Mouse (Mus musculus) fibroblast of lung, adult 2 months (primary cell): ENCODE data around the gene Brpf3.
"Not testable (repeated sequence)": the region's sequence is repeated elsewhere in the genome, so short reads cannot be mapped to it uniquely, and the experiment has no call there.

Experiments
- DNase-seq: peaks from one replicate; pipeline ENCODE4 v3.0.0-alpha.2; 2011; ENCODE audit warnings: low read depth

Gene Brpf3

DNA sequence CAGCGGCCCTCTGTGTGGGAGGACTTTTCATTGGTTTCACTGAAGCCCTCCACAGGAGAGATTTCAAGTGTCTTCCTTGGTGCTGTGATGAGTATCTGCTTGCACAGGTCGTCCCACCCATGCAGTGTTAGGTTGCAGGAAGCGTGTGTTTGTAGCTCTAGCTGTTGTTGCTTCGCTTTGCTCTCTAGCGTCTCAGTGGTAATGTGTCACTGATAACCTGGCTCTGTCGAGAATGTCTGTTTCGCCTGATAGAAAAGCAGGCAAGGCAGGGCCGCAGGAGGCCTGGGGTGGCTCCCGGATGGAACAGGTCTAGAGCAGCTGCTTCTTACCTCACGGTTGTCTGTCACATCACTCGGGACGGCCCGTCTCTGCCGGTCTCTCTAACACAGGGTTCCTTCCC, 28.2 kb downstream of the Brpf3 start:
- no peak for DNase-seq

DNA sequence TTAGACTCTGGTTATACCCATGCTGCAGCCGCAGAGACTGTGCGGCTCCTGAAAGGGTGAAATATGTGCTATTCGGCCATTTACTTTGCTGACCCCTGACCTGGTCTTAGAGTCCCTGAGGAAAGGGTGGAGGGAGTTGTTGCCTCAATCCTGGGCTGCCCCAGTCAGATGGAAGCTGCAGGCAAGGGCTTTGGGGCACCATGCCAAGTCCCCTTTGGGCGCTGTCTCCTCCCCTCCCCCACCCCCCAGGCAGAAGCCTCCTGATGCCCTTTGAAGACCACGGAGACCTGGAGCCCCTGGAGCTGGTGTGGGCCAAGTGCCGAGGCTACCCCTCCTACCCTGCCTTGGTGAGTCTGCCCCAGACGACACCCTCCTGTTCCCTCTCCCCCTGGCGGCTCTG, 30.2 kb downstream of the Brpf3 start:
- no peak for DNase-seq

DNA sequence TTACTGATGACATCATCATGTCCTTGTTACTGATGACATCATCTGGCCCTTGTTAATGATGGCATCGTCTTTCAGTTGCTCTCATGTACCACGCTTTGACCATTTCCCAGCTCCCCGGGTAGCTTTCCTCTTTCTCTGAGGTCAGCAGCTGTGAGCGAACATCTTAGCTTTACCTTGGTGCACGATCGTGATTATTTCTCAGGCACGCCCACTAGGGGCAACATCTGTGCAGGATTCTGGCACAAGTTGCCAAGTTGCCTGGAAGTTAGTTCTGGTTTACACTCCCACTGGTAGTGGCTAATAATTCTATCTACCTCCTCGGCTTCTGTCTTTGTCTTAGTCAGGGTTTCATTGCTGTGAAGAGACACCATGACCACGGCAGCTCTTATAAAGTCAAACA, 31.1 kb downstream of the Brpf3 start:
- no peak for DNase-seq

DNA sequence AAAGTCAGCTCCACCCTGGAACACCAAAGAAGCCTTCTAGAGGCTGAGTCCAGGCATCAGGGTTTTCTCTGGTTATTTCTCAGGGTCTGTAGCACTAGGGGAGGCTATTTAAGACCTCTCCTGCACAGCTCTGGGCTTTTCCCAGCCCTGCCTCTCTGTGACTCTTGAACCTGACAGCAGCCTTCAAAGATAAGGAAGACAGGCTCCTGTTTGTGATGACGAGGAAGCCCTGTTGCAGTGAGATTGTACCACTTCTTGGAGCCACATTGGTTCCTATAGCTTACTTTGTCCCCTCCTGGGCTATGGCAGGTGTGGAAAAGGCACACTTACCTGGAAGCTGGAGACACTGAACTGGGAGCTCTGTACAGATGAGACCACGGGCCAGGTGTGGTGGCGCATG, 32.0 kb downstream of the Brpf3 start:
- no peak for DNase-seq

DNA sequence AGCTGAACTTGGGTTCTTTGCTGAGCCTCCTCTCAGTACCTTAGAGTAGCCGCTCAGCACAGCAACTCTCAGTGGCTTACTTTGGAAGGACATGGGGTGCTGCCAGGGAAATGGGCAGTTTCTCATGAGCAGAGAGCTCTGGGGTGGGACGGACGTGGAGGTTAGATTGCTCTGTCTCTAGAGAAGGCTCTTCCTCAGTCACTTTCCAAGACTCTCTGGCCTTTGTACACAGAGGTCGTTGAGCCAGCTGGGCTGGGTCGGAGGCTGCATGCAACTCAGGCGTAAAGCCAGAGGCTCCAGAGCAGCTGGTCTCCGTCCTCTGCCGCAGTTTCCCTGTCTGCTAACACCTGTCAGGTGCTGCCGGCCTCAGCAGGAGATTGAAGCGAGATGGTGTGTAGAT, 33.8 kb downstream of the Brpf3 start:
- no peak for DNase-seq

DNA sequence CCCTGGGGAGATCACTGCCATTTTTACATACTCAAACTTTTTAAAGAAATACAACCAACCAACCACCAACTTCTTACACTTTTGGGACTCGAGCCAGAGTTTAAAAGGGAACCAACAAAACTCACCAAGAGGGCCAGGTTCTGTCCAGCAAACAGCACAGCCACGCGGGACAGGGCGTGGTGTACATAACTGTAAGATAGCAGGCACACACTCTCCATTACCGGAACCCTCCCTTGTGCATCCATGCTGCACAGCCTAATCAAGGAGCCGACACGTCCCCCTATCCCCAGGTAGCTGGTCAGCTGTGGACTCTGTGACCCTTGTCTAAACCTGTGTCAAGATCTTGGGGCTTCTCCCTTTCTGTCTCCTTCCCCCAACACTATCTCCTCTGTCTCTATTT, 37.0 kb downstream of the Brpf3 start:
- DNase-seq: no peak

DNA sequence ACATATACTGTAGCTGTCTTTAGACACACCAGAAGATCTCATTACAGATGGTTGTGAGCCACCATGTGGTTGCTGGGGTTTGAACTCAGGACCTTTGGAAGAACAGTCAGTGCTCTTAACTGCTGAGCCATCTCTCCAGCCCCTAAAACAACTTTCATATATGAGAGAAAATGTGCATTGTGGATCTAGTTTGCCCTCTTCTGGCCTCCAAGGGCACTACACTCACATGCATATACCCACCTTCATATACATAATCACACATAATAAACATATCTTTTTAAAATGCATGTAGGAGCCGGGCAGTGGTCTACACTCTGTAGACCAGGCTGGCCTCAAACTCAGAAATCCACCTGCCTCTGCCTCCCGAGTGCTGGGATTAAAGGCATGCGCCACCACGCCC, 41.1 kb downstream of the Brpf3 start:
- not testable (repeated sequence) for DNase-seq

DNA sequence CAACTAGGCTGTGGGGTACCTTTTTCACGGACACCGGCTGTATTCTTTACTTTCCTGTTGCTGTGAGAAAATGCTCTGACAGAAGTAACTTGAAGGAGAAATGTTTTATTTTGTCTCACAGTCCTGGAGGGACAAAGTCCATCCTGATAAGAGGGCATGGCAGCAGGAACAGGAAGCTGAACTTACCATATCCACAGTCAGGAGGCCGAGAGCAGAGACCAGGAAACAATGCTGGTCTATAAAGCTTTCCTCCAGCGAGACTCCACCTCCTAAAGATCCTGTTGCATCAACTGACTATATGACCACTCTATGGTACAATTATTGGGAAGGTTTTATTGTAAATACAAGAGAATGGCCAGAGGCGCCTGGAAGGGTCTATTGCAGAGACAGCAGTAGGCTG, 42.8 kb downstream of the Brpf3 start:
- DNase-seq: no peak

DNA sequence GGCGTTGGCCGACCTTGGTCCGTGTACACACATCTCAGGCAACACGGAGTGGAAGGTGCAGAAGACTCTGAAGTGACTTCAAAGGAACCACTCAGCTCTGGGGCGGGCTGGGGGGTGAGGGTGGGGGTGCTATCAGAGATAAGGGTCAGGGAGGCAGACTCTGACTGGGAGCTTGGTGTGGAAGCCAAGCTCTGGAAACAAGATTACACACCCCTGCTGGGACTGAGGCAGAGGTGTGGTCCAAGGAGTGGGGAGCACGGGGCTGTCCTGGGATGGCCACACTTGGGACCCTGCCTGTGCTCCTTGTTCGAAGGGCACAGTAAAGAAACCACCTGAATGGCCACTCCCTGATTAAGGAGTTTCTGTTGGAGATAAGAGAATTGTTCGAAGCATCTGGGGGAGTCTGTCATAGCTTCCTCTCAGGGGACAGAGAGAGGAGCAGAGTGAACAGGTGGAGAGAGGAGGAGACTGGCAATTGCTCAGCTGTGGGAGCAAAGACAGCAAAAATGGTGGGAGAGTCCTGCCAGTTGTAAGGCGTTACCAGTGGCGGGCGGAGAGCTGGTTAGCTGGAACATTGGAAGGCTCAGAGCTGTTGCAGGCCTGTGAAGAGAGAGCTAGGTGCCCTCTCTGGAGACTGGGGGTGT, 46.2 kb downstream of the Brpf3 start:
- no peak for DNase-seq

DNA sequence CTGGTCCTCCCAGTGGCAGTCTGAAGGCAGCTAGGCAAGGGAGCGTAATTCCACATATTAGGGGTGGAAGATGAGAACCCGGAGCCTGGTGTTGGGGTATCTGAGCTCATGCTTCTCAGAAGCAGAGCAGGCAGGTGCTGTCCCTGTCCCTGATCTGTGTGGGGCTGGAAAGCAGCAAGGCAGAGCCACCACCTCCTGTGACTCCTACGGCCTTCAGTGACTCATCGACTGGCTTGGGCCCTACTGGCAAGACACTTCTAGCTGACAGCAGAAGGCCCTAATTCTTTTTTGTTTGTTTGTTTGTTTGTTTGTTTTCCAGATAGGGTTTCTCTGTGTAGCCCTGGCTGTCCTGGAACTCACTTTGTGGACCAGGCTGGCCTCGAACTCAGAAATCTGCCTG, 49.6 kb downstream of the Brpf3 start:
- DNase-seq: no peak

DNA sequence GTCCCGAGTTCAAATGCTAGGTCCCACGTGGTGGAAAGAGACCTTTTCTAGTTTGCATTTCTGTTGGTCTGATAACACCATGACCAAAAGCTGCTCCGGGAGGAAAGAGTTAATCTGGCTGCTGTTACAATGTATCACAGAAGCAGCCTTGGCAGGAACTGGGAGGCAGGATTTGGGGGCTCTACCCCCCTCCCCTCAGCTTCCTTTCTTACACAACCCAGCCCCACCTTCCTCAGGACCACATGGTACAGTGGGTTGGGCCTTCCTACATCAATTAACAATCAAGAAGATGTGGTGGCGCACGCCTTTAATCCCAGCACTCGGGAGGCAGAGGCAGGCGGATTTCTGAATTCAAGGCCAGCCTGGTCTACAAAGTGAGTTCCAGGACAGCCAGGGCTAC, 53.5 kb downstream of the Brpf3 start:
- no peak for DNase-seq

DNA sequence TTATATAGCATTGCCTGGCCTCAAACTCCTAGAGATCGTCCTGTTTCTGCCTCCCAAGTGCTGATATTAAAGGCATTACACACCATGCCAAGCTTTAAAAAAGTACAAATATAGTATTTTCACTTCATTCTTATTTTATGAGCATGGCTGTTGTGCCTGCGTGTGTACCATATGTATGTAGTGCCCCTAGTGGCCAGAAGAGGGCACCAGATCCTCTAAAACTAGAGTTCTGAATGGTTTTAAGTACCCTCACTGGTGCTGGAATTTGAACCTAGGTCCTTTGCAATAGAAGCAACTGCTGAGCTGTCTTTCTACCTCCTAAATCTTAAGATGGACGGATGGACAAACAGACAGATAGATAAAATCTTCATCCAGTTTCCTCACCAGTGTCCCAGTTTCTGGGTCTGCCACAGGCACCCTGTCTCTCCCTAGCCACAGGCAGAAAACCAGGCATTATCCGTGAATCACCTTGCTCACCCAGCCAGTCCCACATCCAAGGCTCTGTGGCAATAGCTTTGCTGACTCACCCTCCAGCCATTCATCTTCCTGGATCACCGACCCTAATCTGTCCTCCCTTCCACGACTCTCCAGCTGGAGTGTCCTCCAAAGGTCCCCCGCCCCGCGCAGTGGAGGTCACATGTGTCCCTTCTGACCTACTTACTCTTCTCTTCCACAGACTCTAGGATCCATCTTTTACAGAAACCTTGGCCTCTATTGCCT, 54.4 kb downstream of the Brpf3 start:
- no peak for DNase-seq

DNA sequence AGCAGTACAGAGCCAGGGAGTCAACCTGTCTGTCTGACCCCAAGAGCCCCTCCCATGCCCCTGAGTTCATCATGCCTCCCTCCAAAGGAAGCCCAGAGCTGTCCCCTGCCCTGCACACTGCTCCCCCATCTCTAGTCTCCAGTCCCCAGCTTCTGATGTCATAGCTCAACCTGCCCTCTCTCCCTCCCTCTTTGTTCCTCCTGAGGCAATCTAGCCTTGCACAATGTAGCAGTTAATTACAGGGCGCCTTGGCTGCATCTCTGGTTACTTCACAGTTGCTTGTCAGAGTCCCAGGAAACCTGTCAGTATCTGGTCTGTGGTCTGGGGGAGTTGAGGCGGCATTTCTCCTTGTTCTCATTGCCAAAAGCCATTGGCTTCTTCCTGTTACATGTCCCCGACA, 55.1 kb downstream of the Brpf3 start:
- no peak for DNase-seq

DNA sequence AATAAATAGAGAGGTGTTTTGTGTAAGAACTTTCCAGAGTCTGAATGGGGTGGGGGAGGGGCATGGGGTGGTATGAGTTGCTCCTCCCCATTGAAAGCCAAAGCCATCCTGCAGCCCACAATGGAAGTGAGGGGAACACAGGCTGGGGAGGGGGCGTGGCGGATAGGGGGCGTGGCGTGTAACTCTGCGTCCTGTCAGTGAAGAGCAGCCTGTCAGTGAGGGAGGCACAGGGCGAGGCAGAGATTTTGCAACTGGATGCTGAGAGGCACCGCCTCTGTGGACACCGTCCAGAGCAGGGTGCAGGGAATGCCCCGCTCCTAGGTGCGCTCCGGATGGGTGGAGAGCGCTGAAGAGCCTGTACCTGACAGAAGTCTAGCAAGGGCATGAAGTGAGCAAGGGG, 57.3 kb downstream of the Brpf3 start, which contains the start of gene Pnpla1:
Gene Pnpla1, plus strand, starts transcription at position 207 of the 400 bp plus-strand sequence.
- DNase-seq: no peak

DNA sequence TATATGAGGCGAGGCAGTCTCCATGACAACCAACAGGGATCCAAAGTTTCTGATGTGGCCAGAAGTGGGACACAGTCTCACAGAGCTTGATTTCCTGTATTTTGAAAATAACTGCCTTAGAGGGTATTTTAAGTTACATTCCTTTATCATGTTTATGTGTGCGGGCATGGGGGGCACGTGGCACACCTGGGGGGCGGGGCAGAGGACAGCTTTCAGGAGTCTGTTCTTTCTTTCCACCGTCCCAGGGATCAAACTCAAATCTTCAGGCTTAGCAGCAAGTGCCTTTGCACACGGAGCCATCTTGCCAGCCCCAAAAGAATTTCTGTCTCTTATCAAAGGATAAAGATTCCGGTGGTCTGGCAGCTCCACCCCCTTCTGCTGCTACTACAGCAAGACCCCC, 63.0 kb downstream of the Brpf3 start:
- DNase-seq: no peak

DNA sequence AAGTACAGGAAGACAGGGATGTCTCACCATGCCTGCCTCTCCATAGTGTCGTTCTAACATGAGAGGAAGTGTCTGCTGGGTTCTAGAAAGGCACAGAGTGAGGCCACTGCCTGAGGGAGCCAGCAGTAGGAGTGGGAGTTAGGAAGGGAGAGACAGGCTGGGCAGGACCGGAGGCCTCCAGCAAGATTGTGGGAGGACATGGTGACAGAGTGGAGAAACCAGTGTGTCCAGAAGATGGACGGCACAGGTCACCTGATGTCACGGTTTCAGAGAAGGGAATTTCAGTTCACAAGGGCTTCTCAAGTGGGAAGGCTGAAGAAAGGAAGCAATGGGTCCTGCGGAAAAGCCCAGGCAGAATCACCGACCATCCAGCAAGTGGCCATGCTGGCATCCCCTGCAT, 63.6 kb downstream of the Brpf3 start:
- DNase-seq: no peak

DNA sequence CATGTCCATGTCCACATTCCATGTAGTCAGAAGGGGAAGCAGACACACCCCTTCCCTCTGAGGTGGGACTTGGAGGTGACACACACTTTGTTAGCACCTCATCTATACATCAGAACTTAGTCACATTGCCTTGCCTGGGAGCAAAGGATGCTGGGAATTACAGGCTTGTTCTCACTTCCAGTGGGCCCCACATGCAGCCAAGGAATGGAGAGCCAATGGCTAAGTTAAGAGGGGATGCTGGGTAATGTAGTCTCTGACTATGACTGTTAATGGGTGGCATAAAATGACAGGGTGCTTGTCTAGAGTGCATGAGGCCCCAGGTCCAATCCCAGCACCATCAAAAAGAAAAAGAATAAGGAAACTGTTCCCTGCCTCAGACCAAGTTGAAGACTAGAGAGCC, 66.0 kb downstream of the Brpf3 start:
- DNase-seq: no peak

DNA sequence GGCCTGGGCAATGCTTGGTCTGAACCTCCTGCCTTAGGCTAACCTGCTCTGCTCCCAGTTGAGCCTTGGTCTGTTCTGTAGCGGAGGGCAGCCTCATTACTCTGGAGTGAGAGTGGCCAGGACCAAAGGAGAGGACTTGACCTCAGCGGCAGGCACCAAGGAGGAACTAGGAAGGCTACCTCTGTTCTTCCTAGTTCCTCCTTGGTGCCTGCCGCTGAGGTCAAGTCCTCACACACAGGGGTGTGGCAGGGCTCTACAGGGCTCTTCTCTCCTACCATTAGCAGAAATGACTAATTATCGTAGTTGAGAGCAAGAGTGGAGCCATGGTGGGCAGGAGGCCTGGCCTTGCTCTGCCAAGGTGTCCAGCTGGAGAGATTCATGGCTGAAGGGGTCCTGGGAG, 66.5 kb downstream of the Brpf3 start:
- no peak for DNase-seq

DNA sequence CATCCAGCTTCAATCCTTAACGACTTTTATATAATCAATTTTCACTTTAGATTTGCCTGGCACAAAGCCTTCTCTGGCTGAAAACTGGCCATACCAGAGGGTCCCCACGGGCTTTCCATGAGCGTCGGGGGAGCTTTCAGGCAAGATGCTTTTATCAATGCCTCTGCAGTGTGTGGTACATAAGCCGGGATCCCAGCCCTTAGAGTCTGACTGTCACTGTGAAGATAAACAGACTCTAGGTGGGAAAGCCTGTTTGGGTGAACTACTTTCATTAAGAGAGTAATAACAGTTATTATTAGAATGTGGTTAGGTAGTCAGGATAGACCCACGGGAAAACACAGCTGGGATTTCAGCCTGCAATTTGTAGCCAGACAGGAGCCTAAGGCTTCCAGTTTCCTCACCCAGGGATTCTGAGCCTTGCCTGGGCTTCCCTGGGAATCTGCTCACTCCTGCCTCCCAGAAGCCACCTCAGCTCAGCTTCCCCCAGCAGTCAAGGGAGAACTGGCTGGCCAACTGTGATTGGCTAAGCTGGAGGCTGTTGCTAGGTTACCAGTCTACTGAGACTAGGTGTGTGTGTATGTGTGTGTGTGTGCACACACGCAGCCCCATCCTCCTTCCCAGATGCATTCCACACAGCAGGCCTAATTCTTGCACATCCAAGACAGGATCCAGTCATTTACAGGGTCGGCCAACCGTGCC, 68.7 kb downstream of the Brpf3 start:
- DNase-seq: no peak

DNA sequence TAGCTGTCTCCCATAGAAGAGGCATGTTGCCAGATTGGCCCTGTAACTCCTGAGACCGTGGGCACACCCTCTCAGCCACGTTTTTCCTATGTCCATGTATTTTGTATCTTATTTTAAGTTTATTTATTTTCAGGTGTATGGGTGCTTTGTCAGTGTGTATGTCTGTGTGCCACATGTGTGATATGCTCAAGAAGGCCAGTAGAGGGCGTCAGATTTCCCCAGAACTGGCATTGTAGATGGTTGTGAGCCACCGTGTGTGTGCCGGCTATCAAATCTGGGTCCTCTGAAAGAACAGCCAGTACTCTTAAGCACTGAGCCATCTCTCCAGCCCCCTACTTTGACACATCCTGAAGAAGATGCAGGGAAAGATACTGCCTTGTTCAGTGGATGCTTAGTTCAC, 69.5 kb downstream of the Brpf3 start:
- DNase-seq: no peak

DNA sequence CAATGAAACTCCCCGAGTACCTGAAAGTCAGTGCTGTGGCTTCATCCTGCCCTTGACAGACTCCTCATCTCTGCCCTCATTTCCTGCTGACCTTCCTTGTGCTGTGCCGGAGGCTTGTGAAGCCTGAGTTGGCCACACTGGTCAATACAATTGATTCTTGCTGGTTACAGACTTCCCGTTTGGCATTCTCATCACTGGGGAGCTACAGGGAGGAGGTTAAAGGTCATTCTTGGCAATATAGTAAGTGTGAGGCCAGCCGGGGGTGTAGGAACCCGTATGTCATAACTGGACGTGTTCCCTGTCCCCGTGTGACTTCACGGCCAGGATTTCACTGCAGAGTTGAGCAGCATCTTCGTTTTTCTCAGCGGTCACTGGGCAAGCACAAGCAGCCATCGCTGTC, 70.9 kb downstream of the Brpf3 start:
- no peak for DNase-seq

DNA sequence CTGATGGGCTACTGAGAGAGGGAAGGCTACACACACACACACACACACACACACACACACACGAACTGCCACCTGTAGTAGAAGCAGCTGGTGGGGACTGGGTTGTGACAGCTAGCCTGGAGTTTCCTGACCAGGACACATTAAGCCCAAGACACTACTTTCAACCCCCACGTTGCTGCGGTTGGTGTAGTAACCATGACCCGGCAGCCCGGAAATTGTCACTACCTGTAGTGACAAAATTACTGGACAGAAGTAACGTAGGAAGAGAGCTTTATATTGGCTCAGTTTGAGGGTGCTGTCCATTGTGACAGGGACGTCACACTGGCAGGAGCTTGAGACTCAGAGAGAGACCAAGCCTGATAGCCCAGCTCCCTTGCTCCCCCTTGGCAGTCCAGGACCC, 71.4 kb downstream of the Brpf3 start:
- DNase-seq: no peak

DNA sequence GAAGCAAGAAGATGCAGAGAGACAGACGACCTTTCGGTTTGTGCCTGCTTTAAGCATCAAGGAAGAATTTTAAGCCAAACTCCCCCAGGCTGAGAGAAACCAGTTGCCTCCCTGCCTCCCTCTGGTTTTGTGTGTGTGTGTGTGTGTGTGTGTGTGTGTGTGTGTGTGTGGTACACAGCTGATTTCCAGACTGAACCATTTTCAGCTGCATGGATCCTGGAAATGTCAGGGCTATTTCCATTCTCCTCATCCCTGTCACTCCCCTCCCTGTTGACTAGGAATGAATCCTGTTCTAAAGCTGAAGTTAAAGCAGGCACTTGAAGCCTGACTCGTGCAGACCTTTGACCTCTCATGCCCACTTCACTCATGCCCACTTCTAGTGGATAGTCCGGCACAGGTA, 73.3 kb downstream of the Brpf3 start:
- DNase-seq: no peak

DNA sequence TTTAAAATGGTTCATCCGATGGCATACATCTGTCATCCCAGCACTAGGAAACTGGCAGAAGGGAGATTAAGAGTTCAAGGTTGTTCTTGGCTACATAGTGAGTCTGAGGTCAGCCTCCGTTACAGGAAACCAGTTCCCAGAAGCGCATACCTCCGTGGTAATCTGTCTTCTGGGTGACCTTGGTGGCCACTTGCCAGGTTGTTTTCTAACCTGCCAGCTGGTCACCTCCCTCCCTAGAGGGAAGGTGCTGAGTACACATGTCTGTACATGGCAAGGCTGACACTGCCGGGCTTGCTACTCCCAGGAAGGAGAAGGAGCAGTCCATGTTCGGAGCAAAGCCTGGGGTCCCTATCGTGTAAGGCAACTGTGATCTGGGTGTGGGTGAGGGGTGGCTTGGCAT, 73.9 kb downstream of the Brpf3 start:
- no peak for DNase-seq
